Mouse (Mus musculus) liver, postnatal 0 days (tissue): ENCODE measurements around the gene Mgst2. TPM values are rescaled to one million over a fixed set of nuclear protein-coding genes. Genes with fewer than 3 reads are reported as not detected.

Experiments
- ATAC-seq: fragments of 200-750 bp; cut with Nextera tagmentation; 2 replicates; pipeline ENCODE4 v1.8.0; 2017; ENCODE audit warnings: mild to moderate bottlenecking, moderate library complexity
- DNase-seq: peaks from one replicate; pipeline ENCODE4 v3.0.0-alpha.2; 2016
- H3K27ac ChIP-seq: fragments of 300-500 bp; sonication (generic); 2 replicates; pipeline ENCODE4 v1.5.1; 2014; ENCODE audit warnings: antibody characterized with exemption, moderate library complexity, mild to moderate bottlenecking, low read depth
- H3K27me3 ChIP-seq: fragments of 300-500 bp; sonication (generic); 2 replicates; pipeline ENCODE4 v1.6.1; 2014; ENCODE audit warnings: low read length, control low read depth, mixed read lengths; ENCODE audit not compliant: insufficient read depth
- H3K36me3 ChIP-seq: fragments of 300-500 bp; sonication (generic); replicated peaks from 2 replicates; pipeline ENCODE4 v1.6.1; 2014; ENCODE audit warnings: mild to moderate bottlenecking, control low read depth, low read length, moderate library complexity, mixed read lengths; ENCODE audit not compliant: insufficient read depth
- H3K4me1 ChIP-seq: fragments of 300-500 bp; sonication (generic); 2 replicates; pipeline ENCODE4 v1.6.1; 2014; ENCODE audit warnings: antibody characterized with exemption, mild to moderate bottlenecking, control low read depth; ENCODE audit not compliant: insufficient read depth
- H3K4me2 ChIP-seq: fragments of 300-500 bp; sonication (generic); 2 replicates; pipeline ENCODE4 v1.6.1; 2014; ENCODE audit warnings: low read depth, mild to moderate bottlenecking, low read length, moderate library complexity, mixed read lengths
- H3K4me3 ChIP-seq: fragments of 300-500 bp; sonication (generic); 2 replicates; pipeline ENCODE4 v1.5.1; 2014; ENCODE audit warnings: low read depth, low read length
- H3K9ac ChIP-seq: fragments of 300-500 bp; sonication (generic); replicated peaks from 2 replicates; pipeline ENCODE4 v1.6.1; 2014; ENCODE audit warnings: mild to moderate bottlenecking, moderate library complexity
- H3K9me3 ChIP-seq: fragments of 300-500 bp; sonication (generic); 2 replicates; pipeline ENCODE4 v1.6.1; 2016; ENCODE audit warnings: mild to moderate bottlenecking, control low read depth, low read length, mixed read lengths
- CTCF ChIP-seq: sonication (generic); IDR thresholded peaks from 2 replicates; pipeline ENCODE4 v1.5.1; 2016; ENCODE audit warnings: antibody characterized with exemption, low read depth
- EP300 ChIP-seq: IDR thresholded peaks from 2 replicates; pipeline ENCODE4 v1.6.1; 2016; ENCODE audit warnings: antibody characterized with exemption, low read depth, mild to moderate bottlenecking
- WGBS: fragments of 180-500 bp; shearing (Covaris S2); extraction: QIAGEN DNeasy Blood & Tissue Kit; methylation state at CpG from one replicate; pipeline ENCODE4 v1.1.7; 2014; ENCODE audit not compliant: insufficient replicate concordance; 5-methylcytosine and 5-hydroxymethylcytosine counted together
- polyA plus RNA-seq: library from polyadenylated mRNA; unstranded; fragments of >200 nt; fragmentation: Nextera tagmentation; extraction: Ambion mirVana; gene quantifications from 2 replicates; pipeline ENCODE4 v1.2.1, GENCODE M21; 2015

The Mgst2 gene
- polyA plus RNA-seq, 1 experiment from 2014 or later: 36.8 TPM

- no peaks in the 10 kb centered on the region for H3K36me3 ChIP-seq
- no peaks in the 10 kb centered on the region for H3K9me3 ChIP-seq
- 78% methylated on average over 7 of the region's 7 CpGs for WGBS
- peaks cover 20% of the 10 kb centered on the region for H3K4me1 ChIP-seq
- H3K4me2 ChIP-seq: no peak overlapping the region
- DNase-seq: peak; percentile 42
- TF ChIP-seq EP300 (no peak), CTCF (peak; percentile 71)
- no peak overlapping the region for H3K9ac ChIP-seq
- H3K27ac ChIP-seq: no peak overlapping the region
- no peak overlapping the region for H3K4me3 ChIP-seq
- no peaks in the 10 kb centered on the region for H3K27me3 ChIP-seq
- no peak for ATAC-seq
Measured at GRCm38 (mm10) chr3:51705220-51705619, 45.1 kb downstream of the Mgst2 start.

DNA sequence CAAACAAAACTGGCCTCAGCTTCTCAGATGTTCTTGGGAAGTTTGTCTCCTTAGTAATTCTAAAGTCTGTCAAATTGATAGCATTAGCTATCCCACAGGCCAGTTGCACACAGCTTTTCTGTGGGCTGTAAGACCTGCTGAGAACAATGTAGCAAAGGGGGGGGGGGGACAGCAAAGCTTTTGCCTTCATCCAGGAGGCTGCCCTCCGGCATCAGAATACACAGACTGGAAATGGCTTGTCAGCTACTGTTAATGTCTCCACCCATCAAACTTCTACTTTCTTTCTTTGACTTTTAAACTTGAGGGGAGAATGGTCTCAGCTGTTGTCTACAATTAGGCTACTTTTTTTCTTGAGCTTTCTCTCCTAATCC is 48.2 kb downstream of the Mgst2 start:
- H3K9me3 ChIP-seq: no peaks in the 10 kb centered on the region
- peaks cover 16% of the 10 kb centered on the region for H3K4me1 ChIP-seq
- no peaks in the 10 kb centered on the region for H3K27me3 ChIP-seq
- H3K4me3 ChIP-seq: no peak overlapping the region
- ATAC-seq (no peak), DNase-seq (no peak)
- no peak overlapping the region; the same call in 1 of the 2 replicates for H3K9ac ChIP-seq
- H3K36me3 ChIP-seq: no peaks in the 10 kb centered on the region
- TF ChIP-seq CTCF: no peak
- no peak for TF ChIP-seq EP300
- H3K4me2 ChIP-seq: peak overlapping the region; percentile 63; the same call in 1 of the 2 replicates
- peak overlapping the region; percentile 65 for H3K27ac ChIP-seq
- WGBS: 59% methylated on average over 1 of the region's 1 CpGs

DNA sequence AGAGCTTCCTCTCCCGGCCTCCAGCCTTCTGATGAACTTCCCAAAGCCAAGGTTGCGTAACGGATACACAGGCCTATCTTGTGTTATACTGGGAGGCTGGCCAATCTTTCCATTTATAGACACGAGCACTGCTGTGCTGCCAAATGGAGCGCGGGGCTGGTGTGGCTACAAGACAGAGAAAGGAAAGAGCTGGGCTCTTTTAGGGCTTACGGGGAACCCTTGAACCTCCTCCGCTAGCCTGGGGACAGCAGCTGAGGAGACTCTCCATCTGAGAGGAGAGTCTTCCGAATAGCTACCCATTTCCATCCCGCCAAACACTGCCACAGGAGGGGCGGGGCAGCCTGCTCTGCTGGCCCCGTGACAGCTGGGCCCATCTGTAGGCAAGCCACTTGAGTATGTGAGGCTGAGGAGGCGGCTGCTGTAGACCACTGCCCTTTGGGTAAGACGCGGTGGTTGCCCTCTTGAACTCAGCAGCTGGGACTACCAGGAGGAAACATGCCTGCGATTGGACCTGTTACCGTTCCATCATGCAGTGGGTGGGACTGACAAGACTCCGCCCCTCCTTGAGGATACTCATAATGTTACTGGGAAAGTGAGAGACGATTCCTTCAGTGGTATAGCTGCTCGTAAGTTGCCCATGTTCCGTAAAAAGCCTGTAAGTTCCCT is 48.7 kb downstream of the Mgst2 start:
- peak overlapping the region; percentile 26 for H3K4me3 ChIP-seq
- no peak overlapping the region; the same call in 1 of the 2 replicates for H3K9ac ChIP-seq

DNA sequence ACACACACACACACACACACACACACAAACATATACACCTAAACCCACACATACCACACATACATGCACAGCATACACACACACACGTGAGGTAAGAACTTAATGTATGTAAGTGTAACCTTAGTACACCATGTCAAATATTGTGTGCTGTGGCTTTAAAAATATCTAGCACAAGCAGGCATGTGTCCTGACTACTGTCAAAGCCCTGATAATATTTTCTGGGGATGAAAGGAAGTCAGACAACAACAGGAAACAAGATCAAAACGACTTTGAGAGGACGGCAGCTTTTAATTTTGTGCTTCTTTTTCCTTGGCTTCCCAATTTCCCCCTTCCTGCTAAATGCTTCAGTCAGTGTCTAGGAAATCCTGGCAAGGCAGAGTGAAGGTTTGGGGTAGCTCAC is 52.2 kb downstream of the Mgst2 start:
- Histone ChIP-seq H3K4me3 (no peak overlapping the region), H3K9ac (no peak overlapping the region), H3K36me3 (no peaks in the 10 kb centered on the region), H3K27ac (peak overlapping the region; percentile 24; the same call in 1 of the 2 replicates), H3K27me3 (no peaks in the 10 kb centered on the region), H3K4me2 (0 out of 2 replicates have a peak overlapping the region, but pooled peaks have one; percentile 20), H3K4me1 (peaks cover 21% of the 10 kb centered on the region), H3K9me3 (no peaks in the 10 kb centered on the region)
- ATAC-seq: no peak
- TF ChIP-seq CTCF (no peak), EP300 (peak; percentile 88)
- WGBS: 20% methylated on average over 3 of the region's 3 CpGs
- DNase-seq: no peak

More for the DNA sequence above, 48.7 kb downstream of the Mgst2 start:
- ATAC-seq: peak; percentile 79
- H3K4me1 ChIP-seq: peaks cover 20% of the 10 kb centered on the region
- H3K9me3 ChIP-seq: no peaks in the 10 kb centered on the region
- WGBS: 58% methylated on average over 21 of the region's 21 CpGs
- no peaks in the 10 kb centered on the region for H3K36me3 ChIP-seq
- peak overlapping the region; percentile 63 for H3K4me2 ChIP-seq
- TF ChIP-seq CTCF (no peak), EP300 (0 out of 2 replicates have a peak, but pooled peaks have one; percentile 21)
- H3K27ac ChIP-seq: peak overlapping the region; percentile 65
- H3K27me3 ChIP-seq: no peaks in the 10 kb centered on the region
- DNase-seq: peak; percentile 61

GRCm38 (mm10) chr3:51713233-51713632 is 53.1 kb downstream of the Mgst2 start:
- WGBS: 59% methylated on average over 8 of the region's 8 CpGs
- ATAC-seq (no peak), DNase-seq (no peak)
- no peak overlapping the region; the same call in 1 of the 2 replicates for H3K9ac ChIP-seq
- H3K4me3 ChIP-seq: no peak overlapping the region
- H3K27ac ChIP-seq: peak overlapping the region; percentile 24; the same call in 1 of the 2 replicates
- no peaks in the 10 kb centered on the region for H3K36me3 ChIP-seq
- no peaks in the 10 kb centered on the region for H3K27me3 ChIP-seq
- H3K4me1 ChIP-seq: peaks cover 24% of the 10 kb centered on the region
- TF ChIP-seq CTCF (no peak), EP300 (no peak)
- H3K4me2 ChIP-seq: no peak overlapping the region
- H3K9me3 ChIP-seq: no peaks in the 10 kb centered on the region

- Histone ChIP-seq H3K27me3 (no peaks in the 10 kb centered on the region), H3K4me2 (no peak overlapping the region), H3K4me3 (no peak overlapping the region), H3K4me1 (peaks cover 21% of the 10 kb centered on the region), H3K27ac (no peak overlapping the region), H3K36me3 (no peaks in the 10 kb centered on the region), H3K9ac (no peak overlapping the region), H3K9me3 (no peaks in the 10 kb centered on the region)
- no peak for DNase-seq
- TF ChIP-seq EP300 (no peak), CTCF (no peak)
- ATAC-seq: no peak
- 74% methylated on average over 5 of the region's 5 CpGs for WGBS
Measured at GRCm38 (mm10) chr3:51714469-51714868, 54.3 kb downstream of the Mgst2 start.
